Mouse (Mus musculus): ENCODE measurements around the gene Sdhaf3. TPM values are rescaled to one million over a fixed set of nuclear protein-coding genes. Genes with fewer than 3 reads are reported as not detected.
"Not testable (repeated sequence)": the region's sequence is repeated elsewhere in the genome, so short reads cannot be mapped to it uniquely, and the experiment has no call there.

The Sdhaf3 gene
- total RNA-seq (2021) = 1 to 10 TPM; 3.7 to 4.9 TPM

DNA sequence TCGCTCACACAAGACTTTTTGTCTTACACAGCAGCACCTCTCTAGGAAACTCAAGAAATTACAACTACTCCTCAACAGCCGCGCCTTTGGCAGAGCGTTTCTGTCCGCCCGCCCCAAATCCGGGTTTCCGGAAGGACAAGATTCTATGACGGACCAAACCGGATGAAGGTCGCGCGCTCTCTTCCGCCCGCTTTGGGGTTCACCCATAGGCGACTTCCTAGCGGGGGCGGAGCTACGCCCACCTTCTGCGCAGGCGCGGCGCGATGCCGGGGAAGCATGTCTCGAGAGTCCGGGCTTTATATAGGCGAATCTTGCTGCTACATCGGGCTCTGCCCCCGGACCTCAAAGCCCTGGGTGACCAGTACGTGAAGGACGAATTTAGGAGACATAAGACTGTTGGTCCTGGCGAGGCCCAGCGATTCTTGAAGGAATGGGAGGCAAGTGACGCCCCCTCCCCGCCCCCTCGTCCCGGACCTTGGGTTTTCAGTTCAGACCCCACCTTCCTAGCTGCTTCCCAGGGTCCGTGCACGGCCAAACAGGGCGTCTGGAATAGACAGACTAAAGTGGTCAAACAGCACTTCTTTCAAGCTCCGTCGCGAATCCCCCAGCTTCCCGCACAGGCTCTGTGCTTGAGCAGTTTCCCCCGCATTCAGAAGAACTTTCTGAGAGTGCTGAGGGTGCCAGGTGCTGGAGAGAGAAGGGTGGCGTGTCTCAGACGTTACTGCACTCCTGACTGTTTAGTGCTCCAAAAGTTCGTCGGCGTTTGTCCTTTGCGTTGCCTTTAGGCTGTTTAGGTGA lies at the start of gene Sdhaf3:
TSS of gene Sdhaf3 (plus strand) at position 241 of the 798 bp plus-strand sequence.
- peak; percentile 97 for DNase-seq

DNA sequence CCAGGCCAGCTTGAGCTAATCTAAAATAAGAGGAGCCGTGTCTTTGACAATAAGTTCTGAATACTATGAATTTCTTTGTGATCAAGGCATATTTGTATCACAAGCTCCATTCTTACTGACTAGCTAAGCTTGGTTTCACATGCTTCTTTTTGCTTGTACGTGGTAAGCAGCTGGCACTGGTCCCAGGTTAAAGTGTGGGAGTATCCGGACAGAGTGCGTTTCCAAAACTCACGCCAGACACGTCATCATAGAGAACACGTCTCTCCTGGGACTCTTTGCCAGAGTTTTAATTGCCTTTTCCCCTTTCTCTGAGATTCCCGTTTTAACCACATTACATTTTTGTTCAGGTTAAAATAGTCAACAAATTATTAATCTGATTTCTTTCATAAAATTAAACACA lies 46.2 kb upstream of the Sdhaf3 start:
- DNase-seq = peak; percentile 90

GRCm38 (mm10) chr6:6914304-6914703 lies 41.5 kb upstream of the Sdhaf3 start:
- no peak for DNase-seq

- peak; percentile 54 for DNase-seq
Observed at GRCm38 (mm10) chr6:6914849-6915525, 40.8 kb upstream of the Sdhaf3 start.

DNA sequence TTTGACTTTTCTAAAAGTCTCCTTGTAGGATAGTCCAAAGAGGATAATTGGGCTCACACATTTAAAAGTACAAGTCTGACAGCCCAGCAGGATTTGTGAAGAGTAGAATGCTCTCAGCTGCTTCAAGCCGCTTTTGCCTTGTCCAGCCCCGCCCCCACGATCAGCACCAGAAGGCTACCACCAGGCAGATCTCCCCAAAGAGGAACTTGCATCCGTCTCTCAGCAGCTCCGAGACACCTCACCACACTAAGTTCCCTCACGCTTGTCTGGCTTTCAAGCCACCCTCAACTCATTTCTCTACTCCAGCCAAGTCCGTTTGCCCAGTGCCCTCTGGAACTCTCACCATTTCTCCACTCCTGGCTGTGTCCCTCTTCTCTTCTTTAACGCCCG lies 40.3 kb upstream of the Sdhaf3 start:
- no peak for DNase-seq

GRCm38 (mm10) chr6:6917334-6917733 lies 38.5 kb upstream of the Sdhaf3 start:
- DNase-seq = no peak

- no peak for DNase-seq
Observed at GRCm38 (mm10) chr6:6925264-6925663, 30.5 kb upstream of the Sdhaf3 start.

DNA sequence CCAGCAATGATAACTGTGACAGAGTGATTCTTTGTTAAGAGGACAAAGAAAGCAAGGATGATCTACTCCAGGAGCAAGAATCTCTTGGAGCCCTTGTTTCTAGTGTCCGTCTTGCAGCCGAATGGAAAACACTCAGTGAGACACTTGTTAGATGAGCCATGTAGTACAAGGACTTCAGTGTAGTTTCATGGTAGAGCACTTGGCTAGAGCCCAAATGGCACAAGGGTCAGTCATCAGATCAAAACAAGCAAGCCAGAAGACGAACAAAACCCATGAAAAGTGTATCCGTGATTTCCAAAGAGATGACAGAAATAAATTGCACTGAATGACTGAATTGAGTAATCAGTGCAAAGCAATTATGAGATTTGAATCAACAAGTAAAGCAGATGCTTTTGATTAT lies 25.0 kb upstream of the Sdhaf3 start:
- DNase-seq = no peak

DNA sequence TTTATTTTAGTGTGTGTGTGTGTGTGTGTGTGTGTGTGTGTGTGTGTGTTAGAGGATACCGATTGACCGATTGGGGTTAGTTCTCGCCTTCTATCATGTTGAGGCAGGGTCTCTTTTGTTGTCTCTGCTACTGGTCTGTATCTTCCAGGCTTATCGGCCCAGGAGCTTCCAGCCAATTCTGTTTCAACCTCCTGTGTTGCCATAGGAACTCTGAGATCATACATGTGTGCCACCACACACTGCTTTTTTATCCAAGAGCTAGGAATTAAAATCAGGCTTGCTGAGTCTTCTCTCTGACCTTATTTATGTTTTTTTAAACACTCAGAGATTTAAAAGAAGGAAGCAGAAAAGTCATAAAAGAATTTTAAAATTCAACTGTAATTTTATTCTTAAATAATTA lies 24.3 kb upstream of the Sdhaf3 start:
- no peak for DNase-seq

GRCm38 (mm10) chr6:6940845-6941244 lies 15.0 kb upstream of the Sdhaf3 start:
- DNase-seq = no peak

- peak; percentile 45 for DNase-seq
Observed at GRCm38 (mm10) chr6:6942813-6943212, 13.0 kb upstream of the Sdhaf3 start.

DNA sequence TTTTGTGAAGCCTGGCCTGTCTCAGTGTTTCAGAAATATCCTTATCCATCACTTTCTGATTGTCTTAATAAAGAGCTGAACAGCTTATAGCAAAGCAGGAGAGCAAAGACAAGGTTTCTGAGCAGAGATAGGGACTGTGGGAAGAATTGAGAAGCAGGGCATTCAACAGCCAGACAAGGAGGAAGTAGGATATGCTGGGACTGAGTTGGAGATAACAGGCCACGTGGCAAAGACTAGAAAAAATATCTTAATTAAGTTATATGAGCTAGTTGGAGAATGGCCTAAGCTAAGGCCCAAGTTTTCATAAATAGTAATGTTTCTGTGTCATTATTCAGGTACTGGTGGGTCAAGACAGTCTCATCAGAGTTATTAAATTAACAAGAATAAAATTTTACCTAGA lies 8.2 kb upstream of the Sdhaf3 start:
- no peak for DNase-seq

GRCm38 (mm10) chr6:6955395-6955763 lies 425 bp upstream of the Sdhaf3 start:
- DNase-seq = no peak

DNA sequence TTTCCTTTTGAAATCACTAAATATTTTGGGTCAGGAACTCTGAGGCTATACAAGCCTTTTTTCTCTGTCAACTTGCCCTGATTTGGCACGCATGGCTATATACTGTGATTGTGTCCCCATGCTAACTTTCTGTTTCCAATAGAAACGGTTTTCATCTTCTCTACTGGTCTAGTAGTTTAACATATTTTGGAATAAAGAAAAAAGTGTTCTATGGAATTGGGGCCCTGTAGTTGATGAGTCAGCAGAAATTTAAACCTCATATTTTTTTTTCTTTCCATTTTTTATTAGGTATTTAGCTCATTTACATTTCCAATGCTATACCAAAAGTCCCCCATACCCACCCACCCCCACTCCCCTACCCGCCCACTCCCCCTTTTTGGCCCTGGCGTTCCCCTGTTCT lies 3.4 kb downstream of the Sdhaf3 start:
- not testable (repeated sequence) for DNase-seq

- DNase-seq = no peak
Observed at GRCm38 (mm10) chr6:6997226-6997946, 41.6 kb downstream of the Sdhaf3 start.

GRCm38 (mm10) chr6:6997956-6998355 lies 42.2 kb downstream of the Sdhaf3 start:
- DNase-seq = no peak

- no peak for DNase-seq
Observed at GRCm38 (mm10) chr6:6999015-6999414, 43.2 kb downstream of the Sdhaf3 start.

DNA sequence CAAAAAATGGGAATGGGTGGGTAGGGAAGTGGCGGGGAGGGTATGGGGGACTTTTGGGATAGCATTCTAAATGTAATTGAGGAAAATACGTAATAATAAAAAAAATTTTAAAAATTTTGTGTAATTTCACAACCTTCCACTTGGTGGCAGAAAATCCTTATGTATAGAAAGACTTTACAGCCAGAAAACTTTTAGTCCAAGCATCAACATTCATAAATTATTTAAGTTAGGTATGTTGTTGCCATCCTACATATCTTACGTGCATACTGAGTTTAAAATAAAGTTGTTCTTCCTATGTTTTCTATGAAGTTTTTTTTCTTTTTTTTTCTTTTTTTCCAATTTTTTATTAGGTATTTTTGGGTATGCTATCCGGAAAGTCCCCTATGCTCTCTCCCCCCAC lies 47.3 kb downstream of the Sdhaf3 start:
- no peak for DNase-seq

DNA sequence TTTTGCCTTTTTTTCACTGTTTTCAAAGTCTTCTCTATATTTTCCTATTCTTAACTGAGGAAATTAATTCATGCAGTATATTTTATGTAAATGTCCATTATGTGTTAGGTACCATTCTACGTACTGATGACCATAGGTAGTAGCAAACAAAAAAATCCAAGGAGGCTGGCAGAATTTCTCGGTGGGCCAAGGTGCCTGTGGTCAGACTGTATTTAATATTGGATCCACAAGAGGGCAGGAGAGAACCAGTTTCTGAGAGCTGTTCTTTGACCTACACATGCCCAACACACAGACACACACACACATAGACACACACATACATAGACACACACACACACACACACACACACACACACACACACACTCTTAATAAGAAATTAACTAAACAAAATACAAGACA lies 48.2 kb downstream of the Sdhaf3 start:
- DNase-seq = peak; percentile 5

DNA sequence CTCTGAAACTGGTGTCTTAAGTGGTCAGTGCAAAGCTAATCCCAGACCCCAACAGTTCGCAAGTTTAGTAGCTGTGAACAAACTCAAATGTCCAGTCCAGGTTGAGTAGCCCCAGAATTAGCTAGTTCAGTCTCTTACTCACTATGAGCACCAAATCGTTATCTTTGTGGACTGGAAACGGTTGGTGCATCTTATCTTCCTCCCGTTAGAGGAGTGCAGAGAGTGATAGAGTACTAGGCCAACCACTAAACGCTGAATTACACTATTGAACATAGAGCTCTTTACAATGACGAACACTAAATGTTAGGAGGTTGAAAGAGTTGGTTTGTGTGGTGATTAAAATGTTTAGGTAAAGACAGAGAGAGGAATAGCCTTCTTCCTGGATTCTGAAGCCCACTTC lies 82.3 kb downstream of the Sdhaf3 start:
- no peak for DNase-seq

DNA sequence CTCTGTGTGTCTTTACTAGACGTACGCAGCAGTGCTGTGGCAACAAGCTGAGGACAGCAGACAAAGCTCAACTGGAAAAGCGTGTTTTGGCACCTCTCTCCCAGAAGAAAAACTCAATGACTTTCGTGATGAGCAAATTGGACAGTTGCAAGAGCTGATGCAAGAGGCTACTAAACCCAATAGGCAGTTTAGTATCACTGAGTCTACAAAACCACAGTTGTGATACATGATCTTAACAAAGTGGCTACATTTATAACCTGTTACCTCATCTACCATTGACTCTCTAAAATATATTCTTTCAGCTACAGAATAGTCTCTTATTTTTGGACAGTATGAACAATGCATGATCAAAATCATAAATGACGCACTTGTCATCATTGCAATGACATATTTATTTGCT lies 83.0 kb downstream of the Sdhaf3 start:
- DNase-seq = no peak

GRCm38 (mm10) chr6:7041912-7042311 lies 86.1 kb downstream of the Sdhaf3 start:
- DNase-seq = no peak

GRCm38 (mm10) chr6:7062819-7063218 lies 107.0 kb downstream of the Sdhaf3 start:
- DNase-seq = no peak

DNA sequence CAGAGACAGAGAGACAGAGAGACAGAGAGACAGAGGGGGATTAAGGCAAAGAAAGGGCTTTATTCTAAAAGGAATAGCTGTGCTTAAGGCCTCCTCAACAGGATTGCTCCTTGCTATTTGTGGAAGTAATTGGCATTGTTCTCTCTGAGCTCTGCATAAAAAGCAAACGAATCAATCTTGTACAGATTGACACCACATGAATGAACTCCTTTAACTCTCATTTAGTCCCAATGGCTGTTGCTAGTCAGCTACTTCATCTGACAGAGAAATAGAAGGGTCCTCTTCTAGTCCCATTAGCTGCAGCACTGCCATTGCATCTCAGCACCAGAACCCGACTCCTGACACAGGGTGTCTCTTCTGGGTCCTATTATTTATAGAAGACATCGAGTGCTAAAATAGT lies 113.0 kb downstream of the Sdhaf3 start:
- no peak for DNase-seq
